Mouse (Mus musculus) T-cell, adult 2 months (primary cell): ENCODE data around the gene Dnah2.
"Not testable (repeated sequence)": the region's sequence is repeated elsewhere in the genome, so short reads cannot be mapped to it uniquely, and the experiment has no call there.

Source experiments
- DNase-seq: peaks from one replicate; pipeline ENCODE4 v3.0.0; 2022; ENCODE audit warnings: low spot score

Gene Dnah2

DNA sequence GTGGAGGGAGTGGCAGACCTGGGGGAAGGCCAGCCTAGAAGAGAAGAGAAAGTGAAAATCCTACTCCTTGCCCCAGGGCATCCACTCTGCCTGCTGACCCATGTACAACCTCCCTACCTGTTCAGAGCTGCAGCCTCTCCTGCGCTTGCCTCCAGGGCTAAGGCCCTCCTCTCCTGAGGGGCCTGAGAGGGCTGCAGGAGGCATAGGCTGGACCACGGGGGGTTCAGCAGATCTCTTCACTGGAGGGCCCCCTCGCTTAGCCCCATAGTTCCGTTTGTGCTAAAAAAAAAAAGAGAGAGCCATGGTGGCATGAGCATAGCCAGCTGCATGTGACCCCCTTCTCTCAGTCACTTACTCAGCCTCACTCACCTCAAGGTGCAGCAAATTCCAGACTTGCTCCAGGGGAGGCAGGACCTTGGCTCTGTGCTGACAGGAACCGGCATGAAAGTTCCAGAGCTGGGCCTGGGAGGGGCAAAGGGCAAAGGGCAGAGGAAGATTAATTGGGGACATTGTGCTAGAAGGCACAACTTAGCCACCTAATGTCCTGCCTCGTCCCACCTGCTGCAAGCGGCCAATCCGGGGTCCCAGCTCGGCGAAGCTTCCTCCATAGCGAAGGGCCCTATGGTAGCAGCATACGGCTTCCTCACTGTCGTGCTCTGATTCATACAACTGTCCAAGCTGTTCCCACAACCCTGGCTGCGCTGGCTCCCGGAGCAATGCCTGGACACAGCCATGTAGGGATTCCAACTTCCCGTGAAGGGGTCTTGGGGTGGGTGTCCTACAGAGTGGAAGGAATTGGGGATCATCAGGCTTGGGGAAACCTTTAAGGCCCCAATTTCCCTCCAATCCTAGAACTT lies 141.8 kb downstream of the Dnah2 start:
- no peak for DNase-seq

DNA sequence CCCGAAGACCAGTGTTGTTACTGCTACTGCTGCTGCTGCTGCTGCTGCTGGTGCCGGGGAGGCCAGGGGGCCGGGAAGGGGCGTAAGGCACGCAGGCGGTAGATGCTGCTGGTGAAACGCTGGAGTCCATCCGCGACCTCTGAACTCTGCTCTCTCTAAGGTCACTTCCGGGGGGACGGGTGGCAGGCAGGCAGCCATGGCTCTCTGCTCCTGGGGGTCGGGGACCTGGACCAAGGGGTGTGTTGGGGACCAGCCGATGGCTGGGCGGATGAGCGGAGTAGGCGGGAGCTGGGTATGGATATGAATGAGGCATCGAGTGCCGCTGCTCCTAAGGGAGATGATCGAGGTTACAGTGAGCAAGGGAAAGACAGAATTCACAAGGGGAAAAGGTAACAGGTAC lies 142.6 kb downstream of the Dnah2 start:
- DNase-seq: no peak

DNA sequence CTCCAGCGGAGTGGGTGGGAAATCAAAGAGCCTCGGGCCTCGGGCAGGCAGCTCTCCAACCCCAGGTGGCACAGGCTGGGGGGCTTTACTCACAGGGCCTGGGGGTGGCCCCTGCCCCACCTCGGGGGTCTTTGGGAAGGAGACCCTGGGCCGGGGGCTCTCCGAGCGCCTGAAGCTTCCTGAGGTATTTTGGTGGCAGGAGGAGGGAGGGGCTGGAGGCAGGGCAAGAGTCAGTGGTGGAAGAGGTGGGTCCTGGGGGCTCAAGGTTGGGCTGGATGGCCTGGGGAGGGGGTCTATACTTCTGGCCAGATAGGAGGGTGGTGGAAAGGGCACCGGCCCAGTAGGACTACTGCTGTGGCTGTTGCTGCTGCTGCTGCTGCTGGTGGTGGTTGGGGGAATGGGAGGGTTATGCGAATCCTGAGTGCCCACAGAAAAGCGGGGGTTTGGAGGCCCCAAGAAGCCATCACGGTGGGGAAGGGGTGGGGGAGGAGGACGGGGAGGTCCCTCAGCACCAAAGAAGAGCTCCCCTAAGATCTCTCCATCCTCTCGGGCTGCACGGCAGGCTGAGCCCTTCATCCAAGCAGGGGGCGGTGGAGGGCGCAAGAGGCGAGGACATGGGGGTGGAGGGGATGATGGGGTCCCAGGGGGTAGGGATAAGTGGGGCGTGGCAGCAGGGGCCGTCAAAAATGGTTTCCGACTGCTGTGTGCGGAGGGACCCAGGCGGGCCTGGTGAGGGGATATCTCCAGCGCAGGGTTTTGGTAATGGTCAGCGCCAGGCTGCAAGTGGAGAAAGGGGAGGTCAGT lies 143.3 kb downstream of the Dnah2 start:
- no peak for DNase-seq

DNA sequence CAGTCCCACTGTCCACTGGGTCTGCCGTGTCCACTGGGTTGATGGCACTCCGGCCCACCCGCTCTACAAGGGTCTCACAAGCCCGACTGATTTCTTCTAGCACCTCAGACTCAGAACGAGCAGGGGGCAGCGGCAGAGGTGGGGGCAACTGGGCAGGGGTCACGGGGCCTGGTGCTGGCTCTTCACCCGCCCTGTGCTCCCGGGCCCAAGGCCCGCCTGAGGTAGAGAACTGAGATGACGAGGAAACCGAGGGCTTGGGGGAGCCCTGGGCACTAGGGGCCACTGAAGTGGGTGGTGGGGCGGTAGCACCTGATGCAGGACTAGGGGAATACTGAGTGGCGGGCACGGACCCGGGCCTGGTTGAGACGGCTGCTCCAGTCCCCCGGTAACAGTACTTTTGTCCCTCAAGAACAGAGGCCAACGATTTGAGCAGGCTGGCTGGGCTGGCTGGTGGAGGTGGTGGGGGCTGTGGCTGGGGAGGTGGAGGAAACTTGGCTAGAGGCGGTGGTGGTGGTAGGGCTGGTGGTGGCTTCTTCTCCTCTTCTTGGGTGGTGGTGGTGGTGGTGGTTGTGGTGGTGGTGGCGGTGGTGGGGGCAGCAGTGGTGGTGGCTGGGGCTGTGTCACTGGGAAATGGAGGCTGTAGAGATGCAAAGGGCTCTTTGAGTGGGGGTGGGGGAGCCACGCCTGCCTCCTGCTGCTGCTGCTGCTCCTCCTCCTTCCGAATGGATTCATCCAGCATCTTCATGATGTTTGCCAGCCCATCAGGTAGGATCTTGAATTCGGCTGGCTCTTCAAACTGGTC lies 144.1 kb downstream of the Dnah2 start:
- no peak for DNase-seq

DNA sequence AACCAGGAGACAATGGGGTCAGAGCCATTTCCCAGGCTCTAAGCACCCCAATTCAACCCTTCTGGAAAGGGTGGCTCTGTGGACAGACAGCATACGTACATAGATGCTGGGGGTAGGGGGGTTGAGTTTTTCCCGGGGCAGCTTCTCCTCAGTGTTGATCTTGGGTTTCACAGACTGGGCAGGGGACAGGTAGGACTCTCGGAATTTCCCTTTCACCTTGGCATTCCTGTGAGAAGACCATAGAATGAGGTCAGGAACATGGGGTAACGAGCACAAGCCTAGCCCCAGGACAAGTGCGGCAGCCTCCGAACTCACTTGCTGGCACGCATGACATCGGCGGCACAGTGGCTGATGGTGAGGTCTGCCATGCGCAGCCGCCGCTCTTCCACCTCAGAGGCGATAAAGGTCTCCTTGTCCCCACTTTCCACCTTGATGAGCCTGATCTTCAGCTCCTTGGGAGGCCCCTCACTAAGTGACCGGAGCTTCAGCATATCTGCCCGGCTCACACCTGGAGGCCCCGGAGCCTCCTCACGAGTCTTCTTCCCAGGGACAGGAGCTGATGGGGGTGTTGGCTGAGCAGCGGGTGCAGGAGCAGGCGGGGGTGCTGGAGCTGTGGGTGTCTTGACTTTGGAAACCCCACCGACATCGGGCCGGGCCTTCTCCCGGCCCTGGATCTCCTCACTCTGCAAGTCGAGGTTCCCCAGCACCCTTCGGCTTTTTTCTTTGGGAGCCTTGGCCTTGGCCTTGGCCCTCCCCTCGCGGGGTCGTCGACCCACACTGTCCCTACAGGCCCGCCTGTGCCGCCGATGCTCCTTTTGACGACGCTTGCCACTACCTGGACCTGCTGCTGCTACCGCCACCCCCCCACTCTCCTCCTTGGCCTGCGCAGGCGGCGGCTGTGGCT lies 145.0 kb downstream of the Dnah2 start:
- no peak for DNase-seq

DNA sequence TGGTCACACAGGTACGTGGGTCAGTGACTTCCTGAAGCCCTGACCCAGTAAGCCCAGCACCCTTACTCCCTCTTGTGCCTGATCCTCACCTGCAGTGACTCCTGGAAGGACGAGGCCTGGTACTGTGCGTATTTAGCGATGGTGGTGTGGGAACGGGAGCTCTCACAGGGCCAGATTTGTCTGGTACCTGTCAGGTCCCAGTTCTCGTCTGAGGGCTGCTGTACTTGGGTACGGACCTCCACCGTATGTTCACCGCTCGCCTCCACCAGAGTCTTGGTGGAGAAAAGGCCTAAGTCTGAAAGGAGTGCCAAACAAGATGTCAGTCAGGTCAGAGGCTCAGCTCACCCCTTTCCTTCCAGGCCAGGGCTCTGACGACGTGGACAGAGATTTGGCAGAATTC lies 146.9 kb downstream of the Dnah2 start:
- no peak for DNase-seq

DNA sequence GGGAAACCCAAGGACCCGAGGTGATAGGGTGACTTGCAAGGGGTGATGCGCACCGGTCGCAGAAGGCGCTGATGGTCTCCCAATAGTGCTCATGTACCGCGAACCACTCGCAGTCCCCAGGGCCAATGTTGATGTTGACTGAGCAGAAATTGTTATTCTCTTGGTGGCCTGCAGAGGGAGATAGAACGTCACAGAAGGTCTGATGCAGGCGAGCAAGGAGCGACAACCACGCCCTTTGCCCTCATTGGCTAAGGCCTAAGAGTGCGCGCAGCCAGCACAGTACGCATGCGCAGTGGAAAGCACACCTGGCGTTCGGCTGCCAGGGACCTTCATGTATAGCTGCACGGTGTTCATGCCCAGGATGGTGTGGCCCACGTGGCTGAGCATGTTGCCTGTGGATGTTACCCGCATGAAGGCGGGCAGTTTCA lies 147.7 kb downstream of the Dnah2 start:
- peak; percentile 92 for DNase-seq

DNA sequence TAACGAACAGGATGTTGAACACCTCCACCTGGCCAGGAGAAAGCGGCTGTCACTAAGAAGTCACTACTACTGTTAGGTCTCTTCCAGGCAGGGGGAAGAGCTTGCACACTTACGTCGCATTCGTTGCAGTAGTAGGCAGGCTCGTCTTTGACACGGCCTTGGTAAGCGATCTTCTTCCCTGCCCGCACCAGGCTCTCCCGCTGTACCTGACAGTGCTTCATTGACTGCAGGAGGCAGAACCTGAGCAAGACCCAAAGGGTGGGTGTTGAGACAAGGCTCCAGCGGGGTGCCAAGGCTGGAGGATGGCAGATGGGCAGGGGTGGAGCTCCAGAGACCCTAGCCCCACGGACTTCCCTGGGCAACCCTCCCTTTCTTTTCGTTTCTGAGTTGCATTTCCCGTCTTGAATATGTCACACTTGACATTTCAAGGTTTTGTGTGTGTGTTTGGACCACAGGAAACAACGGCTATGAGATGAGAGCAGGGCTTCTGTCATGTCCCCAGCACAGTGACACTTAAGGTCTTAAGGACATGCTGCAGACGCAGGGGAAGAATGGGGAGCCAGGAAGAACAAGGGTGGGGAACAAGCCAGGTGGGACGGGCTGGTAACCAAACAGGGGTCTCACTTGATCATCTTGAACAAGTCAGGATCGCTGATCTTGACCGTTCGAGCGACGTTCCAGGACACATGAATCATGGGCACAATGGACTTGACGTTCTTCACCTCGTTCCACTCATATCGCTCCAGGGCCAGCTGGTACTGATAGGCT lies 148.6 kb downstream of the Dnah2 start:
- no peak for DNase-seq

DNA sequence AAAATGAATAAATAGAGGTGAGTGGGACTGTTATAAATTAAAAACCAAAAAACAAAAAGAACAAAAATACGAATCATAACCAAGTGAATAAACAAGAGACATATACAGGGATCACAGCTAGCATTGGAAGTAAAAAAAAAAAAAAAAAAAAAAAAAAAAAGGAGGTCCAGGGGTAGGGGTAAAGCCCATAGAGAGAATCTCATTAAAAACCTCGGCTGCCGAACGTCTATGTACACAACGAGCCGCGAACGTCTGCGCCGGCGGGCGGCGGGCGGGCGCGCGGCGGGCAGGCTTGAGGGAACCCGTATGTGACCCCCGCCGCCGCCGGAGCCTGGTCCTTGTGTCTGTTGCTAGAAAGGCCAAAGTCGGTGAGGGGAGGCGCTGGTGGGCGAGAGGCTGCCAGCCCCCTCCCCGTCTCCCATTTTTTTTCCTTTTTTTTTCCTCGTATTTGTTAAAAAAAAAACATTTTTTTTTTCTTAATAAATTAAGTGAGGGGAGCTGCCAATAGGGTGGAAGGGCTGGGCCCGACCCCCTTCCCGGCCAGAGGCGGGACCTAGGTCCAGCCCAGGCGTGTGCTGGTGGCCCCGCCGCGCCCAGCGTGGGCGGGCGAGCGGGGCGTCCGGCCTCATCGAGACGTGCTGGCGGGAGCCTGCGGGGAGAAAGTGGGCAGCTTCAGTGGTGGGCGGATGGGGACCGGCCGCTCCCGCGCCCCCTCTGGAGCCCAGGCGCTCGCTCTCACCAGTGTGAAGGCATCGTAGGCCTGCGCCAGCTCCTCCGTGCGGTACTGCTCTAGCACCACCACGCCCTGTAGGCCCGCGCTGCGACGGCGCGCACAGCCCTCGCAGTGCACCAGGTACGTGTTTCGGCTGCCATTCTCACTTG lies 149.5 kb downstream of the Dnah2 start:
- no peak for DNase-seq

DNA sequence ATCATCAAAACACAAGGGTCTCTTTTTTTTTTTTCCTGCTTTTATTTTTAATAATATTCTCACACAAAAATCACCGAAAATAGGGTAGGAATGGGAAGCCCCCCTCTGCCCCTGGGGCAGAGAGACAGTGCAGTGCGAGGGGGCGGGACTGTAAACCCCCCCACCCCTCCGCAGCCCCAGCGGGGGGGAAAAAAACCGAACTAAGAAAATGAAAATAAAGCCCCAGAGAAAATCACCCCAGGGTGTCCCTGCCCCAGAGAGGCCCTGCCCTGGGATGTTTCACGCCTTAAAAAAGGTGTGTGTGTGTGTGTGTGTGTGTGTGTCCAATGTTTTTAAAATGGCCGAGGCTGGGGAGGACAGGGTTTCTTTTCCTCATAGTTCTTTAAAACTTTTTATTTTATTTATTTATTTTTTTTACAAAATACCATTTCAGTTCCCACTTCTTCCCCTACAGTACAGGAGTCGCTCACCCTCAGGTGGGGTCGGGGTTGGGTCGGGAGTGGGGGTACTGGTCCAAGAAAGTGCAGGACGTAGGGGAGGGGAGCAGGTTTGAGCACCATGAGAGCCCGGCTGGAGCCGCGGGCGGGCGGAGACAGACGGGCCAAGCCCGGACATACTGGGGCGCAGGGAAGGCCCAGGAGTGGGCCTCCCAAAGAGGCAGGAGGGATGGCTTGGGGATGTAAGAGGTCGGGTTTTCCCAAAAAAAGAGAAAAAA lies 150.3 kb downstream of the Dnah2 start:
- no peak for DNase-seq

DNA sequence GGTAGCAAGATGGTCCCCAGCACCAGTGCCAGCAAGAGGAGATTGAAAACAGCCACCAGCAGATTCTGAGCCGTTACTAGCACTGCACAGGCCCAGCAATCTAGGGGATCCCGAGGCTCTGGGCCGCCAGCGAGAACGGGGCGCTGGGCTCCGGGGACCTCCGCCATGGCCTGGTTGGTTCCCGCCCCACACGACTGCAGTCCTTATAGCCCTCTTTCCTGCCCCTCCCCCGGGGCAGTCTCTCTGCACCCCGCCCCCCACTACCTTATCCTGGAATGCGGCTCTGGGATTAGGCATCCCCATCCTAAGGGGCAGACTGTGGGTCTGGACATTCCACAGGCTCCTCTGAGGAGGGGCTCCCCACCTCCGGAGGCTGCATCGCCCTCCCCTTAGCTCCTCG lies 150.9 kb downstream of the Dnah2 start, which contains the start of gene Tmem88:
Tmem88 (minus strand) TSS at position 176 of the 400 bp plus-strand sequence.
- DNase-seq: no peak

DNA sequence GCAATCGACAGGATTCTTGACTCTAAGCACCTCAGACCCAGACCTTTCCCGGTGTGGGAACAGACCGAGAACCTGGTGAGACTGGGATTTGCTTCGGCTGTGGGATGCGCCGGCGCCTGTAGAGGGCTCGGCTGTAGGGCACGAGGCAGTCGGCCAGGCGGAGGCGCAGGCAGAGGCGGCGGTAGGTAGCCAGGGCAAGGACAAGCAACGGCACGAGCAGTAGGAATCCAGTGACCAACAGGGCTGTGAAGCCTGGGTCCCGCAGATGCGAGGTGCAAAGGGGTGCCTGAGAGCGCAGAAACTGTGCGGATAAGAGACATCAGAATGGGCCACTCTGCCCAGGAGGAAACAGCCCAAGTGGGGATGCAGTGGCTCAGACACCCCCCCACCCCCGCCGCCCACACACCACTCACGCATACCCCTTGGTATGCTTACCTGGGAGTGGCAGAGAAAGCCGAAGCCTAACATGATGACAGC lies 151.3 kb downstream of the Dnah2 start:
- DNase-seq: no peak

DNA sequence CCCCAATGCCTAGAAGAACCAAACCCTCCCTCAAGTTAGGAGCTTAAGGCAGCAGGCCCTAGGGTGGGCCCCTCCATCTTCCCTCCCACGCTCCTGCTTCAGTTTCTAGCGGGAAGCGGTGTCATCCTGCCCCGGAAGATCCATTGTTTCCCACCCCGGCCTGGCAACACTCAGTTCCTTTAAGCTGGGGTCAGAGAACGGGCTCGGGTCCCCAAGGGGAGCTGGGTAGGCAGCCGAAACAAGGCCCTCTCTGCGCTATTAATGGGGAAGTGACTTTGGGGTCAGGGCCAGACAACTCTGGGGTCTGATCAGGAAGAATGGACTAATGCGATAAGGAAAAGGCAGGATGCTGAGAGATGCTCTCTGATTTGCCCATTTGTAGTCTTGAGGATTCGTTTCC lies 152.1 kb downstream of the Dnah2 start:
- DNase-seq: no peak

DNA sequence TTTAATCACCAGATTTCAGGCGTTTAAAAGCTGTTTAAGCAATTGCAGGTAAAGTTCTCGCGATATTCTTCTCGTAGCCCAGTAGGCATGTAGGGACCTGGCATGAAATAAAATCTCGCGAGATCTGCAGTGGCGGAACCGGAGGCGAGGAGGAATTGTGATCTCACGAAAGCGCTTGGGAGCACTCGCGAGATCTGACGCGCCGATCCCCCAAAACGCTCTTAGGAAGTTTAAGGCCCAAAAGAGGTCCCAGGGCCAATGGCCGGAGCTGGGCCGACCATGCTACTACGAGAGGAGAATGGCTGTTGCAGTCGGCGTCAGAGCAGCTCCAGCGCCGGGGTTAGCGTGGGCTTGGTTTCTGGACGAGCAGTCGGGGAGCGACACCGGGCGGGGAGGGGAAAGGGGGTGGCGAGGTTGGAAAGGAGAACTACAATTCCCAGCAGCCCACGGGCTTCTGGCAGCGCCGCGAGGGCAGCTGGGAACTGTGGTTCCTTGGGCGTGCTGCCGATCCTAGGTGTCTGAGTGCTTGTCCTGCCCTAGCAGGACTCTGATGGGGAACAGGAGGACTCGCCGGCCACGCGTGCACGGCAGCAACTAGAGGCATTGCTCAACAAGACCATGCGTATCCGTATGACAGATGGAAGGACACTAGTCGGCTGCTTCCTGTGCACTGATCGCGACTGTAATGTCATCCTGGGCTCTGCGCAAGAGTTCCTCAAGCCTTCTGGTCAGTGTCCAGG lies 153.1 kb downstream of the Dnah2 start:
- peak; percentile 97 for DNase-seq

DNA sequence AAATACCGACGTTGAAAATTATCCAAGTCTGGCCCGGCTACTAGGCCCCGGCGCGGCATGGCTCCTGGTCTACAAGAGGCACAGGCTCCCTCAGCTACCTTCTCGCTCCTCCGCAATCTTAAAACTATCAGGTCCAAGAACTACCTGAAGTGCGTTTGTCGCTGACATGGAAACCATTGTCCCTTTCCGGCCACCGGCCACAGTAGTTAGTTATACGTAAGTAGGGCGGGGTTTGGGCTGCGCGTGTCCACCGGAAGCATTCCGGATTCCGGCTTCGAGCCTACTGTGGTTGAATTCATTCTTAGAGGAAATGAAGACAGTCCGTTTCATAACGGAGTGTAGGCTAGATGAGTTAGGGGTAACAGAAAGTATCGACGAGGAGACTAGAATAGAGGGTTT lies 153.7 kb downstream of the Dnah2 start, which contains the start of the genes Naa38 and Cyb5d1:
Naa38 (plus strand) TSS at position 253 of the 399 bp plus-strand sequence.
Cyb5d1 (minus strand) TSS at position 397 of the 399 bp plus-strand sequence.
- peak; percentile 85 for DNase-seq

DNA sequence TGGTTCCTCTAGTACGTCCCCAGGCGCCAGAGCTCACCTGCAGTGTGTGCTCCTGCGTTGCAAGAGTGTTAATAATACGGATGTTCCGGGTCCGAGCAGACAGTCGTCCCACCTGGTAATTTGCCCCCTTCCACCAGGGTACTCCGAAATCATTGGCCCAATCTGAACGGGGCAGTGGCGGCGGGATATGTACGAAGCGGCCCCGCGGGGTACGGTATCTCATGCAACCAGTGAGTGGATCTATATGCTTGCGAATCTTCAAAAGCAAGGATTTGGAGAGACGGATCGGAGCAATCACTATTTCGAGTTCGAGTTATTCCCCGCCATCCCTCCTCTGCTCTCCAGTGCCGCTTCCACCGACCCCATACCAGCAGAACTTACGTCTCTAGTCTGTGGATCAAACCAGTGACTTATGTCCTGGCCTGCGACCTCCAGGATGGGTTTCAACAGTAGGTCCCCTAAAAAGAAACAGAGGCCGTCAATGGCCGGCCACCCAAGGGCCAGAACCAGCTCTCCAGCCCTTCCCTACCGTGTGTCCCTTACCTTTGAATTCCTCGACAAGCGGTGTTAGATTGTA lies 154.2 kb downstream of the Dnah2 start:
- DNase-seq: not testable (repeated sequence)

DNA sequence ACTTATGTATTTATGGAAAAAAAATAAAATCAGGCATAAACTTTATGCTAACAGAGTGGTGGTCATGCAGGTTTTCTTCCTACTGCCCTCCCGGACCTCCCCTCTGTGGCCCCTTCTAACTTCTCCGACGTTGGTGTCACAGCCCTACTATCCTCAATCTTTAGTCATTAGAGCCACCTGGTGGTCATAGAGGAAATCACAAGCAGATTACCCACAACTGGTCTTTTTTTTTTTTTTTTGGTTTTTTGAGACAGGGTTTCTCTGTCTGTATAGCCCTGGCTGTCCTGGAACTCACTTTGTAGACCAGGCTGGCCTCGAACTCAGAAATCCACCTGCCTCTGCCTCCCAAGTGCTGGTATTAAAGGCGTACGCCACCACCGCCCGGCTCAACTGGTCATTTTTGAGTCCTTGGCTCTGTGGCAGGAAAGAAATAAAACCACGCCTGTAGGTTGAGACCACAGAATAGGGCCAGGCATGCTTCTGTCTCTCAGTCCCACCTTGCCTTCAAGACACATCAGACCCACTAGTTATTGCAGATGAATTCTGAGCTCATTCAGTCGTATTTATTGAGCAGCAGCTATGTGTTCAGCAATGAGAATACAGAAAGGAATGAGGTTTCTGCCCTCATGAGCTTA lies 158.4 kb downstream of the Dnah2 start:
- peak; percentile 69 for DNase-seq
